Mouse (Mus musculus) G1E (cell line): ENCODE results near the gene Fam25c.

Source experiments
- CTCF ChIP-seq: IDR thresholded peaks from 2 replicates; pipeline ENCODE4 v1.5.1; 2012; ENCODE audit warnings: low read depth, low read length, inconsistent platforms, mixed read lengths
- GATA1 ChIP-seq: IDR thresholded peaks from 2 replicates; pipeline ENCODE4 v1.6.1; 2012; ENCODE audit warnings: borderline replicate concordance, low read length, inconsistent platforms, mixed read lengths
- GATA2 ChIP-seq: IDR thresholded peaks from 2 replicates; pipeline ENCODE4 v1.6.1; 2012; ENCODE audit warnings: low read depth, low read length, inconsistent platforms, borderline replicate concordance
- TAL1 ChIP-seq: conservative IDR thresholded peaks from 2 replicates; pipeline ENCODE4 v1.6.1; 2012; ENCODE audit warnings: low read depth, low read length, inconsistent platforms, mixed read lengths

DNA sequence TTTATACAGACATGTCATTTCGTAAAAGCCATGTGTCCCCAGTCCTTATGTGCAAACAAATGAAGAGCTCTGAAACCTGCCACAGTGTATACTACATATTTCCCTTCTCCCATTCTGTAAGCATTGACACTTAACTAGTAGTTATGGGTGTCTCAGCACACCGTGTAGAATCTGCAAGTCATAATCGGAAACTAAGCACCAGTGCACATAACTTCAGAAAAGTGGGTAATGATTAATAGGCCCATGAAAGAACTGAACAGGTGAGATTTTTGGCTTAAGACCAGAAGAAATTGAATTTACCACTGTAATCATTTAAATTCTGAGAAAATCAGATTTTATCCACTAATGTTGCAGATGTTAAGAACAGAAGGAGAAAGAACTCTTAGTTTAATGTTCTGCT, 40.4 kb downstream of the Fam25c start:
- no peak for TF ChIP-seq CTCF
- no peak for TF ChIP-seq GATA2
- no peak for TF ChIP-seq GATA1
- no peak for TF ChIP-seq TAL1
